In genomic region chr6:54593766-54594468, GRCm38 (mm10) we compare ENCODE assay signal across 9 mouse cellular contexts. TPM values are rescaled to one million over a fixed set of nuclear protein-coding genes. Genes with fewer than 3 reads are reported as not detected.
DNase-seq lines count a peak whose midpoint lies in the region; ATAC-seq and TF ChIP-seq lines count a peak whose summit lies in the region.
"Had no signal": no experiment of that assay in that cellular context is flagged by ENCODE, and none has a peak within 500 bp of the region (broad histone marks: within the 10 kb centered on the region; RNA-seq: fewer than 3 reads in every experiment).

No protein-coding gene starts in this region.

- H3K27ac ChIP-seq in liver, adult 2 months (replicated peaks; ENCODE audit: insufficient read depth, low read depth, low read length): peak overlapping the region; percentile 52
- H3K27ac ChIP-seq in forebrain, embryonic 13.5 days: no peak overlapping the region
- H3K27ac ChIP-seq in neural tube, embryonic 14.5 days (ENCODE audit: low read depth, low read length): no peak overlapping the region

- H3K9me3 ChIP-seq in forebrain, embryonic 13.5 days (replicated peaks): no peaks in the 10 kb centered on the region
- H3K9me3 ChIP-seq in neural tube, embryonic 14.5 days (ENCODE audit: control insufficient read depth, low read length): no peaks in the 10 kb centered on the region

- H3K27me3 ChIP-seq in liver, adult 2 months (ENCODE audit: control insufficient read depth, insufficient read depth, low read length): no peaks in the 10 kb centered on the region
- no peaks in the 10 kb centered on the region for H3K27me3 ChIP-seq in forebrain, embryonic 13.5 days
- H3K27me3 ChIP-seq in neural tube, embryonic 14.5 days (ENCODE audit: control insufficient read depth, insufficient read depth, low read length): peaks cover 2% of the 10 kb centered on the region; the same call in 1 of the 2 replicates

- peak overlapping the region; percentile 79 for H3K4me2 ChIP-seq in forebrain, embryonic 13.5 days
- peak overlapping the region; percentile 78 for H3K4me2 ChIP-seq in neural tube, embryonic 14.5 days (ENCODE audit: low read depth, low read length)

- WGBS in liver, adult 2 months: 9% methylated on average over 8 of the region's 8 CpGs
- 57% methylated on average over 8 of the region's 8 CpGs for WGBS in forebrain, embryonic 13.5 days
- 63% methylated on average over 8 of the region's 8 CpGs for WGBS in neural tube, embryonic 14.5 days

- H3K4me3 ChIP-seq in liver, adult 2 months (ENCODE audit: insufficient read depth, low read depth, low read length): peak overlapping the region; percentile 25; the same call in 1 of the 2 replicates
- peak overlapping the region; percentile 90 for H3K4me3 ChIP-seq in forebrain, embryonic 13.5 days
- no peak overlapping the region; the same call in 1 of the 2 replicates for H3K4me3 ChIP-seq in neural tube, embryonic 14.5 days (ENCODE audit: low read depth, low read length)

- peaks cover 5% of the 10 kb centered on the region for H3K79me2 ChIP-seq in liver, adult 2 months (ENCODE audit: control insufficient read depth, insufficient read depth, low read length)

- TF ChIP-seq CTCF in liver, adult 2 months (IDR thresholded peaks at IDR 0.05; ENCODE audit: low read depth, low read length): no peak

- ATAC-seq in forebrain, embryonic 13.5 days: no peak
- ATAC-seq in neural tube, embryonic 14.5 days (ENCODE audit: low read depth): no peak

- no peaks in the 10 kb centered on the region for H3K36me3 ChIP-seq in liver, adult 2 months (ENCODE audit: control insufficient read depth, insufficient read depth, low read length)
- no peaks in the 10 kb centered on the region for H3K36me3 ChIP-seq in forebrain, embryonic 13.5 days (ENCODE audit: poor library complexity, severe bottlenecking)
- no peaks in the 10 kb centered on the region for H3K36me3 ChIP-seq in neural tube, embryonic 14.5 days (ENCODE audit: control insufficient read depth, insufficient read depth, low read length)

- H3K9ac ChIP-seq in liver, adult 2 months (ENCODE audit: low read depth, low read length): no peak overlapping the region
- no peak overlapping the region for H3K9ac ChIP-seq in forebrain, embryonic 13.5 days
- peak overlapping the region; percentile 61; the same call in 1 of the 2 replicates for H3K9ac ChIP-seq in neural tube, embryonic 14.5 days (replicated peaks; ENCODE audit: low read depth, low read length)

- no peak for TF ChIP-seq POLR2A in liver, adult 2 months (IDR thresholded peaks at IDR 0.05; ENCODE audit: extremely low read depth, insufficient read depth, low read length)

- peak; percentile 98 for DNase-seq in liver, adult 2 months (ENCODE audit: extremely low read depth, low read depth, low spot score)
- no peak for DNase-seq in liver
- DNase-seq in kidney, postnatal 36 days: peak; percentile 40 to 69
- no peak for DNase-seq in thymus, postnatal 14 days
- DNase-seq in spleen, postnatal 36 days (ENCODE audit: low spot score in 2 of 2): no peak
- DNase-seq in cerebellum, postnatal 10 days: no peak

- peaks cover 23% of the 10 kb centered on the region for H3K4me1 ChIP-seq in liver, adult 2 months (ENCODE audit: control insufficient read depth, insufficient read depth, low read length)
- H3K4me1 ChIP-seq in forebrain, embryonic 13.5 days: peaks cover 53% of the 10 kb centered on the region
- peaks cover 17% of the 10 kb centered on the region for H3K4me1 ChIP-seq in neural tube, embryonic 14.5 days (ENCODE audit: control insufficient read depth, insufficient read depth, low read length)

RNA-seq across cellular contexts. Expression of gene Plekha8, which starts 1.0 kb away (rescaled TPM):
- 13.0 and 13.4 TPM in 2 replicates for total RNA-seq in liver, adult 2 months (2014; rRNA removed)
- 3.6 and 5.2 TPM in 2 replicates for polyA plus RNA-seq in liver, adult 2 months (2012; rRNA removed)
- 10.6 and 12.1 TPM in 2 replicates for polyA plus RNA-seq in forebrain, embryonic 13.5 days (2015; fragmentation: Nextera tagmentation; extraction: Ambion mirVana)
- polyA plus RNA-seq in neural tube, embryonic 14.5 days (2014; fragmentation: Nextera tagmentation; extraction: Ambion mirVana): 12.2 and 13.3 TPM in 2 replicates

RNA-seq across cellular contexts. Expression of gene Fkbp14, which starts 3.2 kb away (rescaled TPM):
- total RNA-seq in liver, adult 2 months (2014; rRNA removed): 4.6 and 5.0 TPM in 2 replicates
- polyA plus RNA-seq in liver, adult 2 months (2012; rRNA removed): 2.0 and 2.4 TPM in 2 replicates
- 9.1 and 9.4 TPM in 2 replicates for polyA plus RNA-seq in forebrain, embryonic 13.5 days (2015; fragmentation: Nextera tagmentation; extraction: Ambion mirVana)
- polyA plus RNA-seq in neural tube, embryonic 14.5 days (2014; fragmentation: Nextera tagmentation; extraction: Ambion mirVana): 9.1 and 14.6 TPM in 2 replicates
- total RNA-seq: neutrophil, adult 5-6 weeks had no signal

RNA-seq across cellular contexts. Expression of gene Scrn1, which starts 27.6 kb away (rescaled TPM):
- total RNA-seq in liver, adult 2 months (2014; rRNA removed): under 0.01 and 0.20 TPM in 2 replicates
- polyA plus RNA-seq in liver, adult 2 months (2012; rRNA removed): not detected in 2 replicates
- 129 and 131 TPM in 2 replicates for polyA plus RNA-seq in forebrain, embryonic 13.5 days (2015; fragmentation: Nextera tagmentation; extraction: Ambion mirVana)
- 109 and 110 TPM in 2 replicates for polyA plus RNA-seq in neural tube, embryonic 14.5 days (2014; fragmentation: Nextera tagmentation; extraction: Ambion mirVana)
- total RNA-seq: neutrophil, adult 5-6 weeks had no signal

Comparison
In these comparisons a context has a peak if more than half of its experiments do, and no peak if none do; other contexts are left out.
1. DNase-seq: peak in liver, adult 2 months (single experiment) and kidney, postnatal 36 days (2 of 2); none in liver (single experiment), thymus, postnatal 14 days (single experiment), spleen, postnatal 36 days (0 of 2) and cerebellum, postnatal 10 days (0 of 2).
2. RNA of gene Scrn1, which starts 27.6 kb away (polyA plus RNA-seq): 129 to 131 TPM in forebrain, embryonic 13.5 days and 109 to 110 TPM in neural tube, embryonic 14.5 days; not detected in liver, adult 2 months; every median in the first group is over 100 times any median in the second.